Mouse (Mus musculus): ENCODE results near the gene Acap1. TPM values are rescaled to one million over a fixed set of nuclear protein-coding genes. Genes with fewer than 3 reads are reported as not detected.
"Not testable (repeated sequence)": the region's sequence is repeated elsewhere in the genome, so short reads cannot be mapped to it uniquely, and the experiment has no call there.

Acap1 gene
- polyA plus RNA-seq, 1 experiment from 2014 or later, result 1.6 TPM

- Histone ChIP-seq H3K4me1 (peaks cover 35% of the 10 kb centered on the region), H3K27ac (peak overlapping the region; percentile 92), H3K36me3 (peaks cover 36% of the 10 kb centered on the region), H3K4me3 (peak overlapping the region; percentile 92), H3K9ac (peak overlapping the region; percentile 97), H3K27me3 (no peaks in the 10 kb centered on the region), H3K4me2 (peak overlapping the region; percentile 68), H3K9me3 (no peaks in the 10 kb centered on the region)
- 0 out of 2 replicates have a peak, but pooled peaks have one; percentile 4 for ATAC-seq (ENCODE audit: insufficient number of reproducible peaks, insufficient read depth, low FRiP score, low TSS enrichment, low read depth)
- WGBS, result under 1% methylated on average over 64 of the region's 65 CpGs
Observed at GRCm38 (mm10) chr11:69920266-69921031, 25.1 kb upstream of the Acap1 start.

- peak overlapping the region; percentile 97 for H3K9ac ChIP-seq
- peak overlapping the region; percentile 92 for H3K27ac ChIP-seq
- H3K4me2 ChIP-seq, result peak overlapping the region; percentile 68
- H3K4me1 ChIP-seq, result peaks cover 42% of the 10 kb centered on the region
- no peaks in the 10 kb centered on the region for H3K9me3 ChIP-seq
- H3K36me3 ChIP-seq, result peaks cover 43% of the 10 kb centered on the region
- H3K4me3 ChIP-seq, result peak overlapping the region; percentile 92
- under 1% methylated on average over 17 of the region's 17 CpGs for WGBS
- no peaks in the 10 kb centered on the region for H3K27me3 ChIP-seq
- no peak for ATAC-seq (ENCODE audit: insufficient number of reproducible peaks, insufficient read depth, low FRiP score, low TSS enrichment, low read depth)
Observed at GRCm38 (mm10) chr11:69919661-69920265, 24.4 kb upstream of the Acap1 start.

GRCm38 (mm10) chr11:69919053-69919452 is 23.7 kb upstream of the Acap1 start:
- Histone ChIP-seq H3K4me1 (peaks cover 48% of the 10 kb centered on the region), H3K27ac (peak overlapping the region; percentile 92), H3K36me3 (peaks cover 43% of the 10 kb centered on the region), H3K9ac (peak overlapping the region; percentile 97), H3K4me3 (peak overlapping the region; percentile 92), H3K4me2 (peak overlapping the region; percentile 68), H3K9me3 (no peaks in the 10 kb centered on the region), H3K27me3 (no peaks in the 10 kb centered on the region)
- 82% methylated on average over 9 of the region's 9 CpGs for WGBS
- no peak for ATAC-seq (ENCODE audit: insufficient number of reproducible peaks, insufficient read depth, low FRiP score, low TSS enrichment, low read depth)

- Histone ChIP-seq H3K9ac (no peak overlapping the region), H3K9me3 (no peaks in the 10 kb centered on the region), H3K4me1 (peaks cover 53% of the 10 kb centered on the region), H3K27me3 (no peaks in the 10 kb centered on the region), H3K4me2 (no peak overlapping the region), H3K27ac (no peak overlapping the region), H3K36me3 (peaks cover 47% of the 10 kb centered on the region), H3K4me3 (no peak overlapping the region)
- 83% methylated on average over 5 of the region's 5 CpGs for WGBS
- ATAC-seq (ENCODE audit: insufficient number of reproducible peaks, insufficient read depth, low FRiP score, low TSS enrichment, low read depth), result no peak
Observed at GRCm38 (mm10) chr11:69918118-69918517, 22.8 kb upstream of the Acap1 start.

GRCm38 (mm10) chr11:69917379-69917948 is 22.1 kb upstream of the Acap1 start:
- 82% methylated on average over 8 of the region's 8 CpGs for WGBS
- no peak overlapping the region for H3K9ac ChIP-seq
- no peak overlapping the region for H3K4me2 ChIP-seq
- peaks cover 53% of the 10 kb centered on the region for H3K36me3 ChIP-seq
- peaks cover 52% of the 10 kb centered on the region for H3K4me1 ChIP-seq
- no peaks in the 10 kb centered on the region for H3K9me3 ChIP-seq
- H3K4me3 ChIP-seq, result no peak overlapping the region
- H3K27me3 ChIP-seq, result no peaks in the 10 kb centered on the region
- ATAC-seq (ENCODE audit: insufficient number of reproducible peaks, insufficient read depth, low FRiP score, low TSS enrichment, low read depth), result no peak
- H3K27ac ChIP-seq, result no peak overlapping the region

GRCm38 (mm10) chr11:69916652-69917378 is 21.5 kb upstream of the Acap1 start:
- not testable (repeated sequence) for H3K9me3 ChIP-seq; H3K27me3 ChIP-seq; H3K4me3 ChIP-seq; H3K9ac ChIP-seq; H3K4me2 ChIP-seq; H3K27ac ChIP-seq; ATAC-seq (ENCODE audit: insufficient number of reproducible peaks, insufficient read depth, low FRiP score, low TSS enrichment, low read depth)
- Histone ChIP-seq H3K36me3 (peaks cover 60% of the 10 kb centered on the region), H3K4me1 (peaks cover 48% of the 10 kb centered on the region)
- WGBS, result 57% methylated on average over 7 of the region's 7 CpGs

- H3K4me3 ChIP-seq, result peak overlapping the region; percentile 97
- H3K27ac ChIP-seq, result no peak overlapping the region
- peak overlapping the region; percentile 99 for H3K4me2 ChIP-seq
- H3K4me1 ChIP-seq, result peaks cover 48% of the 10 kb centered on the region
- H3K9me3 ChIP-seq, result no peaks in the 10 kb centered on the region
- peak overlapping the region; percentile 91; the same call in 1 of the 2 replicates for H3K9ac ChIP-seq
- no peaks in the 10 kb centered on the region for H3K27me3 ChIP-seq
- peaks cover 69% of the 10 kb centered on the region for H3K36me3 ChIP-seq
- ATAC-seq (ENCODE audit: insufficient number of reproducible peaks, insufficient read depth, low FRiP score, low TSS enrichment, low read depth), result no peak
- 58% methylated on average over 5 of the region's 5 CpGs for WGBS
Observed at GRCm38 (mm10) chr11:69915667-69916627, 20.6 kb upstream of the Acap1 start.

GRCm38 (mm10) chr11:69914917-69915430 is 19.6 kb upstream of the Acap1 start:
- no peak overlapping the region for H3K27ac ChIP-seq
- H3K36me3 ChIP-seq, result peaks cover 78% of the 10 kb centered on the region
- H3K4me2 ChIP-seq, result peak overlapping the region; percentile 99
- no peaks in the 10 kb centered on the region for H3K27me3 ChIP-seq
- H3K4me1 ChIP-seq, result peaks cover 48% of the 10 kb centered on the region
- H3K4me3 ChIP-seq, result peak overlapping the region; percentile 97
- peak overlapping the region; percentile 91 for H3K9ac ChIP-seq
- no peaks in the 10 kb centered on the region for H3K9me3 ChIP-seq
- ATAC-seq (ENCODE audit: insufficient number of reproducible peaks, insufficient read depth, low FRiP score, low TSS enrichment, low read depth), result no peak
- WGBS, result 33% methylated on average over 9 of the region's 9 CpGs

- Histone ChIP-seq H3K27me3 (no peaks in the 10 kb centered on the region), H3K9ac (peak overlapping the region; percentile 91), H3K4me3 (peak overlapping the region; percentile 97), H3K9me3 (no peaks in the 10 kb centered on the region), H3K4me1 (peaks cover 43% of the 10 kb centered on the region), H3K36me3 (peaks cover 84% of the 10 kb centered on the region), H3K27ac (peak overlapping the region; percentile 94), H3K4me2 (peak overlapping the region; percentile 99)
- 3% methylated on average over 17 of the region's 17 CpGs for whole genome bisulfite sequencing
- 0 out of 2 replicates have a peak, but pooled peaks have one; percentile 4 for ATAC-seq (ENCODE audit: insufficient number of reproducible peaks, insufficient read depth, low FRiP score, low TSS enrichment, low read depth)
Observed at GRCm38 (mm10) chr11:69914372-69914764, 19.0 kb upstream of the Acap1 start.

- peaks cover 87% of the 10 kb centered on the region for H3K36me3 ChIP-seq
- H3K9ac ChIP-seq, result peak within 1 kb of the TSS; percentile 91
- no peaks in the 10 kb centered on the region for H3K27me3 ChIP-seq
- peak within 1 kb of the TSS; percentile 97 for H3K4me3 ChIP-seq
- ATAC-seq (ENCODE audit: insufficient number of reproducible peaks, insufficient read depth, low FRiP score, low TSS enrichment, low read depth), result peak; percentile 80
- WGBS, result 1% methylated on average over 61 of the region's 61 CpGs
- H3K4me2 ChIP-seq, result peak within 1 kb of the TSS; percentile 99
- peak within 1 kb of the TSS; percentile 94 for H3K27ac ChIP-seq
- no peaks in the 10 kb centered on the region for H3K9me3 ChIP-seq
- H3K4me1 ChIP-seq, result peaks cover 37% of the 10 kb centered on the region
Observed at GRCm38 (mm10) chr11:69913554-69914371, 18.4 kb upstream of the Acap1 start, which contains the start of gene Gps2. Gps2 (plus strand) TSS chr11:69913888.

Measured in embryonic facial prominence, embryonic 13.5 days (tissue).